Mouse (Mus musculus) kidney, adult 2 months (tissue): ENCODE results near the gene Ctnna3. TPM values are rescaled to one million over a fixed set of nuclear protein-coding genes. Genes with fewer than 3 reads are reported as not detected.

Experiments used
- DNase-seq: peaks from one replicate; pipeline ENCODE4 v3.0.0; 2021
- H3K27ac ChIP-seq: fragments of 200-500 bp; 2 replicates; pipeline ENCODE4 v1.5.1; 2012; ENCODE audit warnings: low read depth, low read length, control low read depth, inconsistent platforms; ENCODE audit not compliant: insufficient read depth
- H3K27me3 ChIP-seq: fragments of 200-500 bp; replicated peaks from 2 replicates; pipeline ENCODE4 v1.6.1; 2012; ENCODE audit warnings: mild to moderate bottlenecking, moderate library complexity, low read length, inconsistent platforms; ENCODE audit not compliant: control insufficient read depth, insufficient read depth
- H3K36me3 ChIP-seq: fragments of 200-500 bp; 2 replicates; pipeline ENCODE4 v1.6.1; 2012; ENCODE audit warnings: mild to moderate bottlenecking, moderate library complexity, low read length, inconsistent platforms; ENCODE audit not compliant: control insufficient read depth, insufficient read depth
- H3K4me1 ChIP-seq: fragments of 200-500 bp; 2 replicates; pipeline ENCODE4 v1.6.1; 2011; ENCODE audit warnings: low read length; ENCODE audit not compliant: control insufficient read depth, insufficient read depth
- H3K4me3 ChIP-seq: fragments of 200-500 bp; 2 replicates; pipeline ENCODE4 v1.5.1; 2011; ENCODE audit warnings: mild to moderate bottlenecking, low read depth, low read length, control low read depth; ENCODE audit not compliant: insufficient read depth
- CTCF ChIP-seq: fragments of 200-500 bp; conservative IDR thresholded peaks from 2 replicates; pipeline ENCODE4 v1.5.1; 2011; ENCODE audit warnings: low read depth, mild to moderate bottlenecking, control low read depth, low read length, moderate library complexity, mixed read lengths; ENCODE audit not compliant: insufficient read depth, insufficient read length
- POLR2A ChIP-seq: fragments of 200-500 bp; IDR thresholded peaks from one replicate; pipeline ENCODE4 v1.6.1; 2011; ENCODE audit warnings: low read depth, low read length, control low read depth
- WGBS: fragments of 180-500 bp; shearing (Covaris S2); methylation state at CpG from one replicate; pipeline ENCODE4 v1.1.7; 2018; 5-methylcytosine and 5-hydroxymethylcytosine counted together
- polyA plus RNA-seq: library from polyadenylated mRNA; depleted of rRNA; stranded (reverse); fragments of >200 nt; gene quantifications from 2 replicates; pipeline ENCODE4 v1.2.3, GENCODE M21; 2012

The Ctnna3 gene
- polyA plus RNA-seq, 1 experiment, result 0.09 TPM

GRCm38 (mm10) chr10:64001531-64001930 is 571.6 kb downstream of the Ctnna3 start:
- TF ChIP-seq POLR2A, result no peak
- no peak for TF ChIP-seq CTCF
- no peak overlapping the region for H3K4me3 ChIP-seq
- no peaks in the 10 kb centered on the region for H3K36me3 ChIP-seq
- H3K27me3 ChIP-seq, result no peaks in the 10 kb centered on the region
- WGBS, result 74% methylated on average over 6 of the region's 6 CpGs
- no peaks in the 10 kb centered on the region for H3K4me1 ChIP-seq
- H3K27ac ChIP-seq, result no peak overlapping the region
- no peak for DNase-seq

DNA sequence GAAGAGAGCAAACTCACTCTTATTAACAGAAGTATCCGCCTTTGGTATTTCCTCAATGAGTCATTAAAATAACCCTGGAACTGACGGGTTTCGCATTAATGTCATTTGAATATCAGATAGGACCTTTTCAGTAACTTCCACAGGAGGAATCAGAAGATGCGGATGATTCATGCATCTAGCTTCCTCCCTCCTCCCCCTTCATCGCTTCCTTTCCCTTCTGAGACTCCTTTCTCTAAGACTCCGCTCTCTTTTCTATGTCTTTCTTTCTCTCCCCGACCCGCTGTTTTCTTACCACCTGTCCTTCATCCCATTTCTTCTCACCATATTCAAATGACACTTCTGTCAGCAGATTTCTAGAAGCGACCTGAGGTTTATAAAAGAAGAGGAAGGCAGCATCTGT is 572.1 kb downstream of the Ctnna3 start:
- TF ChIP-seq CTCF, result no peak
- no peak for TF ChIP-seq POLR2A
- H3K4me1 ChIP-seq, result no peaks in the 10 kb centered on the region
- no peak for DNase-seq
- WGBS, result 80% methylated on average over 9 of the region's 9 CpGs
- H3K4me3 ChIP-seq, result no peak overlapping the region
- H3K27me3 ChIP-seq, result no peaks in the 10 kb centered on the region
- no peak overlapping the region for H3K27ac ChIP-seq
- H3K36me3 ChIP-seq, result no peaks in the 10 kb centered on the region

GRCm38 (mm10) chr10:64020347-64020746 is 590.4 kb downstream of the Ctnna3 start:
- H3K4me3 ChIP-seq, result no peak overlapping the region
- no peak for DNase-seq
- H3K27ac ChIP-seq, result no peak overlapping the region
- no peak for TF ChIP-seq POLR2A
- no peaks in the 10 kb centered on the region for H3K4me1 ChIP-seq
- no peaks in the 10 kb centered on the region for H3K36me3 ChIP-seq
- H3K27me3 ChIP-seq, result no peaks in the 10 kb centered on the region
- WGBS, result 81% methylated on average over 1 of the region's 1 CpGs

DNA sequence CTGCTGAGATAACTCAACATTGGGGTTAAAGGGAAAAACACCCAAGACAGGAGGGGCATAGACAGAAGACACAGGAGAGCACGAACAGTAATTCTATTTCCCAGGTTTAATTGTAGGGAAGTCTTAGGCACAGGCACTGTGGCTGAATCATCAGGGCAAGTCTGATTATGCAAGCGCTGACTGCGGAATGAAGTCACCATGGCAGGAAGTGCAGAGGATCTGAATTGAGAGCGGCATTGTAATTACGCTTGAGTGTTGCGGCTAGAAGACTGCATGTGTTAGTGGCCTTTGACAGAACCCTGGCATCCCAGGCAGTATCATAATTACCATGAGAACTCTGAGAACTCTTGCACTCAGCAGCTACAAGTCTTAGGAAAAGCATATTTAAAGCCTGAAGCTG is 593.4 kb downstream of the Ctnna3 start:
- H3K4me3 ChIP-seq, result no peak overlapping the region
- WGBS, result 79% methylated on average over 6 of the region's 6 CpGs
- no peak for TF ChIP-seq POLR2A
- TF ChIP-seq CTCF, result no peak
- H3K36me3 ChIP-seq, result no peaks in the 10 kb centered on the region
- H3K4me1 ChIP-seq, result no peaks in the 10 kb centered on the region
- DNase-seq, result no peak
- no peaks in the 10 kb centered on the region for H3K27me3 ChIP-seq
- H3K27ac ChIP-seq, result no peak overlapping the region

DNA sequence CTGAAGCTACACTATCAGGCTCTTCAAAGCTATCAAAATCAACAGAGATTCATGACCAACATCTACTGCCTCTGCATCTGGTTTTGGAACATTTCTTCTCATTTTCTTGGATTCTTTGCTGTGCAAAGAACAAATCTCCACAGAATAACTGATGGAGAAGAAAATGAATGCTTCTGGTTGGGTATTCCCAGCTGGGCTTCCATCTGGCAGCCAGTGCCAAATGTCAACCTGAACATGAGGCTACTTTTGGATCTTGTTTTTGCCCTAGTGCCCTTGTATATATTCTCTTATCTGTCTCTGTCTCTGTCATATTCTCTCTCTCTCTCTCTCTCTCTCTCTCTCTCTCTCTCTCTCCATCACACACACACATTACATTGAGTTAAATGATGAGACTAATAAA is 601.0 kb downstream of the Ctnna3 start:
- Histone ChIP-seq H3K27ac (no peak overlapping the region), H3K4me3 (no peak overlapping the region), H3K4me1 (no peaks in the 10 kb centered on the region), H3K36me3 (no peaks in the 10 kb centered on the region), H3K27me3 (no peaks in the 10 kb centered on the region)
- DNase-seq, result no peak
- TF ChIP-seq POLR2A (no peak), CTCF (no peak)

DNA sequence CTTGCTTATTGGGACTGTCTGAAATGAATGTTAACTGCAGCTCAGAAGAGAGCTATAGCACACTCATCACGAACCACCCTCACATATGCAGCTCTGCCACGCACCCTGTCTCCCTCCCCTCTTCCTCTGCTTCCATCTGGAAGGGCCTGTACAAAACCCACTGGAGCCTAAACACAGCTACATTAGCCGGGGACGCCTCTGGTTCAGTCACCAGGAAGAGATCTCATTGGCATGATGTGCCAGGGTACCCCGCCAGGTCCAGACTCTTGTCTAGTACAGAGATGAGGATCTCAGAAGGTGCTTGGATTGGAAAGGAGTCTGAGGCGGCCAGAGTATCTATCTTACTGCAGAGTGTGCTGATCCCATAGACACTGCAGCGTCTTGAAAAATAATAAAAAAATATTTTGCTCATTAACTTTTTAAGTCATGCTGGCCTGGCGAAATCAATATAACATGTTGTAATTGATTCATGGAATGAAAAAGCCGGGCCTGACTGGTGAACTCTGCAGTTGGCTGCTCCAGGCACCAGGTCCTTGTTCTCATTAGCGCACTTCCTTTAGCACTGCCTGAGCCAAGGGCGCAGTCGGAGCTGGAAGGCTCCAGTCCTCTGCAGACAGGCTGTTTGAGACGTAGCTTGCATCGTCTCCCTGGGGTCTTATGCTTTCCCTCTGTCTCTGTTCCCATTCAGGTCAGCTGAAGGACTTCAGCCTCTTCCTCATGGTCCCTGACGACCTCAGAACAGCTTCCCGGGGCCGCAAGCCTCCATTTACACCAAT is 610.0 kb downstream of the Ctnna3 start:
- no peak for DNase-seq
- 64% methylated on average over 17 of the region's 17 CpGs for WGBS
- Histone ChIP-seq H3K27ac (no peak overlapping the region), H3K36me3 (no peaks in the 10 kb centered on the region), H3K4me3 (no peak overlapping the region), H3K27me3 (no peaks in the 10 kb centered on the region), H3K4me1 (no peaks in the 10 kb centered on the region)
- no peak for TF ChIP-seq CTCF
- no peak for TF ChIP-seq POLR2A

- no peaks in the 10 kb centered on the region for H3K27me3 ChIP-seq
- H3K4me3 ChIP-seq, result no peak overlapping the region
- TF ChIP-seq CTCF (no peak), POLR2A (no peak)
- no peaks in the 10 kb centered on the region for H3K4me1 ChIP-seq
- no peaks in the 10 kb centered on the region for H3K36me3 ChIP-seq
- DNase-seq, result no peak
- WGBS, result 79% methylated on average over 7 of the region's 7 CpGs
- H3K27ac ChIP-seq, result no peak overlapping the region
Measured at GRCm38 (mm10) chr10:64041218-64041617, 611.3 kb downstream of the Ctnna3 start.
